ENCODE assay signal across 5 mouse cellular contexts in genomic region chr7:113825498-113826205, GRCm38 (mm10). TPM values are rescaled to one million over a fixed set of nuclear protein-coding genes. Genes with fewer than 3 reads are reported as not detected.
"Had no signal": no experiment of that assay in that cellular context is flagged by ENCODE, and none has a peak within 500 bp of the region (broad histone marks: within the 10 kb centered on the region; RNA-seq: fewer than 3 reads in every experiment).

No protein-coding gene starts in this region.

- DNase-seq: lung, embryonic 14.5 days; lung, postnatal 10 days; right cerebral cortex, postnatal 14 days; thymus, postnatal 4 days had no signal

RNA-seq across cellular contexts. Expression of gene Spon1, which starts 59.9 kb away (rescaled TPM):
- polyA plus RNA-seq: macrophage had no signal
